Mouse (Mus musculus) layer of hippocampus, adult 11-12 months (tissue): ENCODE data around the gene C130026I21Rik.
"Not testable (repeated sequence)": the region's sequence is repeated elsewhere in the genome, so short reads cannot be mapped to it uniquely, and the experiment has no call there.

Experiments
- DNase-seq: peaks from one replicate; pipeline ENCODE4 v3.0.0; 2022; ENCODE audit warnings: low spot score

C130026I21Rik gene

GRCm38 (mm10) chr1:85270466-85270865 is at the start of gene C130026I21Rik:
TSS of gene C130026I21Rik (minus strand) at chr1:85270566.
- not testable (repeated sequence) for DNase-seq

GRCm38 (mm10) chr1:85287063-85287462 is 16.7 kb upstream of the C130026I21Rik start:
- peak; percentile 52 for DNase-seq

GRCm38 (mm10) chr1:85276421-85276820 is 6.1 kb upstream of the C130026I21Rik start:
- DNase-seq: peak; percentile 6

GRCm38 (mm10) chr1:85258634-85259033 is 11.7 kb downstream of the C130026I21Rik start:
- peak; percentile 17 for DNase-seq

- DNase-seq: not testable (repeated sequence)
Observed at GRCm38 (mm10) chr1:85255217-85255616, 15.1 kb downstream of the C130026I21Rik start.

GRCm38 (mm10) chr1:85251211-85251610 is 19.2 kb downstream of the C130026I21Rik start:
- DNase-seq: not testable (repeated sequence)

GRCm38 (mm10) chr1:85248985-85249384 is 21.4 kb downstream of the C130026I21Rik start:
- DNase-seq: not testable (repeated sequence)

- DNase-seq: not testable (repeated sequence)
Observed at GRCm38 (mm10) chr1:85246776-85247460, 23.4 kb downstream of the C130026I21Rik start.

- DNase-seq: not testable (repeated sequence)
Observed at GRCm38 (mm10) chr1:85246266-85246665, 24.1 kb downstream of the C130026I21Rik start.

GRCm38 (mm10) chr1:85244941-85245340 is 25.4 kb downstream of the C130026I21Rik start:
- not testable (repeated sequence) for DNase-seq

GRCm38 (mm10) chr1:85243023-85243422 is 27.3 kb downstream of the C130026I21Rik start:
- not testable (repeated sequence) for DNase-seq

GRCm38 (mm10) chr1:85239018-85239775 is 31.2 kb downstream of the C130026I21Rik start:
- not testable (repeated sequence) for DNase-seq

GRCm38 (mm10) chr1:85206531-85206930 is 63.8 kb downstream of the C130026I21Rik start:
- DNase-seq: not testable (repeated sequence)

- not testable (repeated sequence) for DNase-seq
Observed at GRCm38 (mm10) chr1:85199523-85199922, 70.8 kb downstream of the C130026I21Rik start.

- DNase-seq: not testable (repeated sequence)
Observed at GRCm38 (mm10) chr1:85198647-85199350, 71.6 kb downstream of the C130026I21Rik start.

GRCm38 (mm10) chr1:85196732-85197131 is 73.6 kb downstream of the C130026I21Rik start:
- not testable (repeated sequence) for DNase-seq

- not testable (repeated sequence) for DNase-seq
Observed at GRCm38 (mm10) chr1:85193761-85194160, 76.6 kb downstream of the C130026I21Rik start.

GRCm38 (mm10) chr1:85181981-85182380 is 88.4 kb downstream of the C130026I21Rik start:
- DNase-seq: not testable (repeated sequence)

- DNase-seq: not testable (repeated sequence)
Observed at GRCm38 (mm10) chr1:85178971-85179370, 91.4 kb downstream of the C130026I21Rik start.

- DNase-seq: not testable (repeated sequence)
Observed at GRCm38 (mm10) chr1:85162841-85163240, 107.5 kb downstream of the C130026I21Rik start.

- DNase-seq: not testable (repeated sequence)
Observed at GRCm38 (mm10) chr1:85155151-85155550, 115.2 kb downstream of the C130026I21Rik start.

GRCm38 (mm10) chr1:85133671-85134070 is 136.7 kb downstream of the C130026I21Rik start:
- not testable (repeated sequence) for DNase-seq
